Mouse (Mus musculus) MEL (cell line): ENCODE measurements around the gene Gbp2b. TPM values are rescaled to one million over a fixed set of nuclear protein-coding genes. Genes with fewer than 3 reads are reported as not detected.
"Not testable (repeated sequence)": the region's sequence is repeated elsewhere in the genome, so short reads cannot be mapped to it uniquely, and the experiment has no call there.

Source experiments
- DNase-seq: peaks from one replicate; pipeline ENCODE4 v3.0.0; 2011; ENCODE audit warnings: low read depth, low spot score
- H3K27ac ChIP-seq: 2 replicates; pipeline ENCODE4 v1.5.1; 2012; ENCODE audit warnings: low read depth, mild to moderate bottlenecking, control low read depth, low read length, moderate library complexity; ENCODE audit not compliant: control insufficient read depth
- H3K27me3 ChIP-seq, 2 experiments: fragments of 150-350 bp in 1 of 2; sonication (generic) in 1 of 2; 2 replicates each; pipeline ENCODE4 v1.6.1; 2012; ENCODE audit warnings: low read length in 2 of 2, mild to moderate bottlenecking in 2 of 2, improper control_type of control experiment in 1 of 2, moderate library complexity in 1 of 2; ENCODE audit not compliant: insufficient read depth in 2 of 2, control insufficient read depth in 1 of 2
- H3K36me3 ChIP-seq, 2 experiments: 2 replicates each; pipeline ENCODE4 v1.6.1; 2012 to 2014; ENCODE audit warnings: low read length in 2 of 2, improper control_type of control experiment in 1 of 2, inconsistent platforms in 1 of 2, mild to moderate bottlenecking in 1 of 2; ENCODE audit not compliant: insufficient read depth in 2 of 2, control insufficient read depth in 1 of 2
- H3K4me1 ChIP-seq, 2 experiments: fragments of 150-350 bp in 1 of 2; sonication (generic) in 1 of 2; 2 replicates each; pipeline ENCODE4 v1.6.1; 2012; ENCODE audit warnings: low read length in 2 of 2, improper control_type of control experiment in 1 of 2, mild to moderate bottlenecking in 1 of 2; ENCODE audit not compliant: insufficient read depth in 2 of 2, control insufficient read depth in 1 of 2
- H3K4me3 ChIP-seq, 2 experiments: fragments of 150-350 bp in 1 of 2; sonication (generic) in 1 of 2; 2 replicates each; pipeline ENCODE4 v1.5.1; 2012; ENCODE audit warnings: low read depth in 2 of 2, low read length in 2 of 2, mild to moderate bottlenecking in 2 of 2, moderate library complexity in 2 of 2, control low read depth in 1 of 2, improper control_type of control experiment in 1 of 2; ENCODE audit not compliant: control insufficient read depth in 1 of 2, insufficient read depth in 1 of 2
- H3K79me2 ChIP-seq: 2 replicates; pipeline ENCODE4 v1.6.1; 2012; ENCODE audit warnings: mild to moderate bottlenecking, low read length, moderate library complexity; ENCODE audit not compliant: control insufficient read depth, poor library complexity, insufficient read depth
- H3K9ac ChIP-seq: 2 replicates; pipeline ENCODE4 v1.6.1; 2012; ENCODE audit warnings: low read depth, mild to moderate bottlenecking, control low read depth, low read length, moderate library complexity; ENCODE audit not compliant: control insufficient read depth, poor library complexity, severe bottlenecking
- H3K9me3 ChIP-seq: fragments of 150-350 bp; sonication (generic); replicated peaks from 2 replicates; pipeline ENCODE4 v1.6.1; 2012; ENCODE audit warnings: mild to moderate bottlenecking, low read length, improper control_type of control experiment, moderate library complexity; ENCODE audit not compliant: insufficient read depth
- BHLHE40 ChIP-seq: IDR thresholded peaks from 2 replicates; pipeline ENCODE4 v1.6.1; 2012; ENCODE audit warnings: low read depth, mild to moderate bottlenecking, inconsistent platforms, low read length, improper control_type of control experiment, borderline replicate concordance
- CHD1 ChIP-seq: IDR thresholded peaks from 2 replicates; pipeline ENCODE4 v1.6.1; 2012; ENCODE audit warnings: low read depth, mild to moderate bottlenecking, inconsistent platforms, low read length, improper control_type of control experiment
- CHD2 ChIP-seq: IDR thresholded peaks from 2 replicates; pipeline ENCODE4 v1.6.1; 2011; ENCODE audit warnings: low read length, improper control_type of control experiment
- CTCF ChIP-seq, 3 experiments: IDR thresholded peaks in 2 of 3; conservative IDR thresholded peaks in 1 of 3; 2 replicates each; pipeline ENCODE4 v1.5.1; 2011 to 2012; ENCODE audit warnings: low read length in 3 of 3, low read depth in 2 of 3, mild to moderate bottlenecking in 2 of 3, improper control_type of control experiment in 1 of 3, inconsistent platforms in 1 of 3, mixed read lengths in 1 of 3, moderate library complexity in 1 of 3; ENCODE audit not compliant: control insufficient read depth in 1 of 3, insufficient read depth in 1 of 3, poor library complexity in 1 of 3, severe bottlenecking in 1 of 3
- E2F4 ChIP-seq: IDR thresholded peaks from 2 replicates; pipeline ENCODE4 v1.6.1; 2011; ENCODE audit warnings: low read depth, low read length, improper control_type of control experiment, borderline replicate concordance
- ETS1 ChIP-seq: IDR thresholded peaks from 2 replicates; pipeline ENCODE4 v1.6.1; 2012; ENCODE audit warnings: low read depth, mild to moderate bottlenecking, inconsistent platforms, low read length, improper control_type of control experiment, moderate library complexity
- GABPA ChIP-seq: IDR thresholded peaks from 2 replicates; pipeline ENCODE4 v1.6.1; 2012; ENCODE audit warnings: low read depth, mild to moderate bottlenecking, inconsistent platforms, low read length, improper control_type of control experiment, moderate library complexity
- HCFC1 ChIP-seq: IDR thresholded peaks from 2 replicates; pipeline ENCODE4 v1.6.1; 2012; ENCODE audit warnings: low read depth, mild to moderate bottlenecking, inconsistent platforms, low read length, improper control_type of control experiment, moderate library complexity
- KAT2A ChIP-seq: conservative IDR thresholded peaks from 2 replicates; pipeline ENCODE4 v1.6.1; 2012; ENCODE audit warnings: low read depth, low read length, improper control_type of control experiment, inconsistent platforms
- MAFK ChIP-seq: IDR thresholded peaks from 2 replicates; pipeline ENCODE4 v1.6.1; 2011; ENCODE audit warnings: low read depth, mild to moderate bottlenecking, low read length, improper control_type of control experiment, borderline replicate concordance
- NELFE ChIP-seq: IDR thresholded peaks from 2 replicates; pipeline ENCODE4 v1.6.1; 2011; ENCODE audit warnings: low read depth, low read length, improper control_type of control experiment
- NRF1 ChIP-seq: IDR thresholded peaks from 2 replicates; pipeline ENCODE4 v1.6.1; 2014; ENCODE audit warnings: low read depth, mild to moderate bottlenecking, inconsistent platforms, low read length, improper control_type of control experiment, moderate library complexity; ENCODE audit not compliant: poor library complexity, insufficient read depth, severe bottlenecking
- POLR2A ChIP-seq, 2 experiments: IDR thresholded peaks; 2 replicates each; pipeline ENCODE4 v1.6.1; 2011 to 2012; ENCODE audit warnings: low read length in 2 of 2, mild to moderate bottlenecking in 2 of 2, control low read depth in 1 of 2, improper control_type of control experiment in 1 of 2, low read depth in 1 of 2, moderate library complexity in 1 of 2; ENCODE audit not compliant: control insufficient read depth in 1 of 2, insufficient read depth in 1 of 2, poor library complexity in 1 of 2
- SMC3 ChIP-seq: IDR thresholded peaks from 2 replicates; pipeline ENCODE4 v1.6.1; 2011; ENCODE audit warnings: low read depth, low read length, improper control_type of control experiment
- TAL1 ChIP-seq: IDR thresholded peaks from 2 replicates; pipeline ENCODE4 v1.6.1; 2012; ENCODE audit warnings: mild to moderate bottlenecking, inconsistent platforms, low read length, moderate library complexity, mixed read lengths
- TBP ChIP-seq: IDR thresholded peaks from 2 replicates; pipeline ENCODE4 v1.8.0; 2011; ENCODE audit warnings: low read depth, low read length, improper control_type of control experiment
- UBTF ChIP-seq: IDR thresholded peaks from 2 replicates; pipeline ENCODE4 v1.6.1; 2012; ENCODE audit warnings: low read depth, mild to moderate bottlenecking, inconsistent platforms, low read length, improper control_type of control experiment, moderate library complexity, borderline replicate concordance; ENCODE audit not compliant: insufficient read depth
- USF1 ChIP-seq: IDR thresholded peaks from 2 replicates; pipeline ENCODE4 v1.6.1; 2014; ENCODE audit warnings: low read depth, mild to moderate bottlenecking, inconsistent platforms, low read length, improper control_type of control experiment, moderate library complexity
- USF2 ChIP-seq, 2 experiments: IDR thresholded peaks; 2 replicates each; pipeline ENCODE4 v1.6.1; 2011 to 2012; ENCODE audit warnings: improper control_type of control experiment in 2 of 2, low read length in 2 of 2, borderline replicate concordance in 1 of 2, inconsistent platforms in 1 of 2, low read depth in 1 of 2, mild to moderate bottlenecking in 1 of 2; ENCODE audit not compliant: insufficient read depth in 1 of 2
- ZMIZ1 ChIP-seq: IDR thresholded peaks from 2 replicates; pipeline ENCODE4 v1.6.1; 2012; ENCODE audit warnings: low read depth, mild to moderate bottlenecking, inconsistent platforms, low read length, improper control_type of control experiment, moderate library complexity
- ZNF384 ChIP-seq: IDR thresholded peaks from 2 replicates; pipeline ENCODE4 v1.6.1; 2012; ENCODE audit warnings: low read depth, mild to moderate bottlenecking, inconsistent platforms, low read length, improper control_type of control experiment
- polyA plus RNA-seq, 2 experiments: library from polyadenylated mRNA; stranded (reverse) in 1 of 2; unstranded in 1 of 2; fragments of >175 nt in 1 of 2; fragments of >200 nt in 1 of 2; gene quantifications; 2 replicates each; pipeline versions ENCODE4 v1.2.1 to v1.2.4; 2012; ENCODE audit warnings: low replicate concordance in 2 of 2, low read depth in 1 of 2; ENCODE audit not compliant: insufficient read length in 2 of 2, insufficient read depth in 1 of 2, missing spikeins in 1 of 2
- total RNA-seq: library from RNA; depleted of rRNA; stranded (reverse); fragments of 300-350 nt; gene quantifications from 2 replicates; pipeline ENCODE4 v1.2.3, GENCODE M21; 2012

Gene Gbp2b
- total and polyA plus RNA-seq, 3 experiments, result not detected

DNA sequence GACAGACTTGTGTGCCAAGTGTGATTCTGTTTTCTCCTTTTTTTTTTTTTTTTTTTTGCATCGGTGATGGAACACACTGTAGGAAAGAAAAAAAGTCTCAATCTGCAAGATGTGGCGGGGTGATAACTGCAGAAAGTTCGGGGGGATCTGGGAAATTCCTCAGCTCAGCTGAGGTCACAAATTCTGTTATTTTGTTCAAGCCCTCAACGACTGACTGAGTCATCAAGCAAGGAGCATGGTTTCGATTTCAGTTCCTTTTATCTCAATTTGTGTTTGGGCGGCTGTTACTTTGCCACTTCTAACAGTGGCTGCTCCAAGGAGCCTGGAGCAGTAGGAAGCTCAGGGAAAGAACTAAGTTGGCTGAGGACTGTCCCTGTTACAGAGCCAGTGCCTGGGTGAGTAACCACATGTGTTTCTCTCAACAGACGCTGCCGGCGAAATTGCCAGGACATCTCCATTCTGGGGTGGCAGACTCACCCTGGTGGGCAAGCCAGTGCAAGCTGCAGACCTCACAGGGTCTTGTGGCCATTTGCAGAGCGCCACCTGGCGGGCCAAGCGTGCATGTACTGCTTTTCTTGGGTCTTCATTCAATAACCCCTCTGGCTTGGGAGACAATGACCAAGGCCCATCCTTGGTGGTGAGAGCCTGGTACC, 34.2 kb upstream of the Gbp2b start (continued):
- TF ChIP-seq GABPA (no peak), SMC3 (peak; percentile 84), CHD1 (no peak)

DNA sequence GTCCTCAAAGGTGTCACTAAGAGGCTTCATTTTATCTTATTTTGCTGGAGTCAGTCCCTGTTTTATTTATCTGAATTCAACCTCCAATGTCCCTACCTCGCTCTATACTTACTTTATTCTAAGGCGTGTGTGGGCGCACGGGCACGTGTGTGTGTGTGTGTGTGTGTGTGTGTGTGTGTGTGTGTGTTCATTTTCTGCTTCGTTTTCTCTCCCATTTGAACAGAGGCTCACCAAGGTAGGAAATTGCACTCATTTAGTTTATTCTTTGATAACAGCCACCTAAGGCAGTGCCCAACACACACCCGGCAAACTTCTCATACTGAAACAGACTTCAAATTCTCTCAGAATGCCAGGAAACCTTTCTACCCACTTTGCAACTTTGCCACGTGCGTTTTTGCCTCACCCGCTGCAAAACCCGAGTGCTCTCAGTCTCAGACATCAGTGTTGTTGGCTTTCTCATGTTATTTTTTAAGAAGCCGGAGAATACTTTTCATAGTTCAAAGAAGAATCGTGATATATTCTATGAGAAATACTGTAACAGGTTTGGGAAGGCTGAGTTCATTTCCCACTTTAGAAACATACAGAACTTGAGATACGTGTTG, 33.5 kb upstream of the Gbp2b start:
- Histone ChIP-seq H3K9ac (no peak overlapping the region), H3K36me3 (no peaks in the 10 kb centered on the region), H3K4me3 (no peak overlapping the region; a peak in 1 of 4 replicates), H3K79me2 (no peaks in the 10 kb centered on the region), H3K27ac (no peak overlapping the region), H3K27me3 (no peaks in the 10 kb centered on the region; a peak in 1 of 4 replicates), H3K4me1 (peaks cover 2% of the 10 kb centered on the region in 2 experiments; a peak in 1 of 4 replicates), H3K9me3 (no peaks in the 10 kb centered on the region)
- TF ChIP-seq MAFK, result no peak
- no peak for TF ChIP-seq CHD2
- TF ChIP-seq TBP, result no peak
- TF ChIP-seq GABPA, result no peak
- TF ChIP-seq USF2 (IDR thresholded peaks at IDR 0.05; ENCODE audit: borderline replicate concordance in 1 of 2, insufficient read depth in 1 of 2, low read depth in 1 of 2, low read length in 2 of 2), result no peak
- TF ChIP-seq NELFE, result no peak
- no peak for TF ChIP-seq TAL1
- no peak for TF ChIP-seq NRF1
- TF ChIP-seq CTCF (IDR thresholded peaks at IDR 0.05 in 2 of 3, conservative IDR thresholded peaks at IDR 0.05 in 1 of 3; ENCODE audit: control insufficient read depth in 1 of 3, insufficient read depth in 1 of 3, low read depth in 2 of 3, low read length in 3 of 3, poor library complexity in 1 of 3, severe bottlenecking in 1 of 3), result no peak
- TF ChIP-seq BHLHE40, result no peak
- DNase-seq, result no peak

DNA sequence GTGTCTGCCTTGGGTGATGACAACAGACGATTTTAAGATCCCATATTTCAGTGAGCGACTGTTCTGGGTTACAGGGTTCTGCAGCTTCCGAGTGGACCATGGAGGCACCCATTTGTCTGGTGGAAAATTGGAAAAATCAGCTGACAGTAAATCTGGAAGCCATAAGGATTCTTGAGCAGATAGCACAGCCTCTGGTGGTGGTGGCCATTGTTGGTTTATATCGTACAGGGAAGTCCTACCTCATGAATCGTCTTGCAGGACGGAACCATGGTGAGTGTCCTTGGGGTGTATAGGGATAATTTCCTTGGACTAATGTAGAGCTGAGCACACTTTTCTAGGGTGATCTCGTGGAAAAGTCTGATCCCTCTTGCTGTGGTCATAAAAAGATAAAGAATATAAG, 33.0 kb upstream of the Gbp2b start:
- DNase-seq, result no peak

DNA sequence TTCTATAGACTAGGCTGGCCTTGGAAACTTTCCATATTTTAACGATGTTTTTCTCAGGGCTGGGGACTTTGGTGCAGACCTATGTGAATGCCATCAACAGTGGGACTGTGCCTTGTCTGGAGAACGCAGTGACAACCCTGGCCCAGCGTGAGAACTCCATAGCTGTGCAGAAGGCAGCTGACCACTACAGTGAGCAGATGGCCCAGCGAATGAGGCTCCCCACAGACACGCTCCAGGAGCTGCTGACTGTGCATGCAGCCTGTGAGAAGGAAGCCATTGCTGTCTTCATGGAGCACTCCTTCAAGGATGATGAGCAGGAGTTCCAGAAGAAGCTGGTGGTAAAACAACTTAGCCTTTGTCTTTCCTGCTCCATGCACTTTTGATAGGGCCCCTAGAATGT, 27.2 kb upstream of the Gbp2b start:
- H3K79me2 ChIP-seq, H3K4me3 ChIP-seq, DNase-seq, H3K4me1 ChIP-seq, H3K27ac ChIP-seq, H3K9ac ChIP-seq, H3K9me3 ChIP-seq, H3K27me3 ChIP-seq, H3K36me3 ChIP-seq: not testable (repeated sequence)

More for the DNA sequence above, 33.0 kb upstream of the Gbp2b start:
- no peaks in the 10 kb centered on the region for H3K36me3 ChIP-seq
- H3K4me1 ChIP-seq, result peaks cover 2% of the 10 kb centered on the region in 2 experiments; a peak in 1 of 4 replicates
- TF ChIP-seq POLR2A (IDR thresholded peaks at IDR 0.05; ENCODE audit: control insufficient read depth in 1 of 2, insufficient read depth in 1 of 2, low read depth in 1 of 2, low read length in 2 of 2, poor library complexity in 1 of 2) (no peak), NELFE (no peak), HCFC1 (no peak), SMC3 (no peak), ETS1 (no peak), USF1 (no peak), CHD2 (no peak), CTCF (IDR thresholded peaks at IDR 0.05 in 2 of 3, conservative IDR thresholded peaks at IDR 0.05 in 1 of 3; ENCODE audit: control insufficient read depth in 1 of 3, insufficient read depth in 1 of 3, low read depth in 2 of 3, low read length in 3 of 3, poor library complexity in 1 of 3, severe bottlenecking in 1 of 3) (no peak), TBP (no peak), ZMIZ1 (no peak), BHLHE40 (no peak), ZNF384 (no peak), KAT2A (no peak), NRF1 (no peak), UBTF (no peak), E2F4 (no peak)
- no peak overlapping the region for H3K9ac ChIP-seq
- H3K9me3 ChIP-seq, result no peaks in the 10 kb centered on the region
- no peaks in the 10 kb centered on the region; a peak in 1 of 4 replicates for H3K27me3 ChIP-seq
- no peak overlapping the region for H3K4me3 ChIP-seq
- H3K79me2 ChIP-seq, result no peaks in the 10 kb centered on the region
- no peak overlapping the region for H3K27ac ChIP-seq
